Mouse (Mus musculus) heart, postnatal 36 days (tissue): ENCODE data around the gene Rbpj. TPM values are rescaled to one million over a fixed set of nuclear protein-coding genes. Genes with fewer than 3 reads are reported as not detected.
A peak's percentile ranks its signal among the peaks of the same experiment; 100 is the strongest.

Experiments used
- DNase-seq, 2 experiments: peaks; one replicate each; pipeline ENCODE4 v3.0.0; 2021 to 2022
- intact Hi-C: fragments of 180-260 bp; cut with DNase I; formaldehyde crosslinking; loops from one replicate; pipeline ENCODE4 v1.15.1; 2025
- total RNA-seq, 2 experiments: library from RNA; stranded (reverse); gene quantifications; 2 replicates each; pipeline ENCODE4 v1.2.3; 2021

Gene Rbpj
- total RNA-seq, 2 experiments from 2014 or later = 27.2 to 35.3 TPM

GRCm38 (mm10) chr5:53505751-53506150 lies 39.8 kb downstream of the Rbpj start:
- intact Hi-C loops = no loop called here
- no peak for DNase-seq

GRCm38 (mm10) chr5:53507371-53507770 lies 41.4 kb downstream of the Rbpj start:
- DNase-seq = no peak
- intact Hi-C loops = no loop called here

- intact Hi-C loops = no loop called here
- DNase-seq = peak; percentile 33 to 50
Measured at GRCm38 (mm10) chr5:53509465-53509864, 43.5 kb downstream of the Rbpj start.

GRCm38 (mm10) chr5:53509927-53510326 lies 44.0 kb downstream of the Rbpj start:
- no peak for DNase-seq
- intact Hi-C loops = no loop called here

GRCm38 (mm10) chr5:53511426-53511825 lies 45.5 kb downstream of the Rbpj start:
- no peak for DNase-seq
- intact Hi-C loops = no loop called here

- no peak for DNase-seq
- intact Hi-C loops = no loop called here
Measured at GRCm38 (mm10) chr5:53514959-53515612, 49.1 kb downstream of the Rbpj start.

GRCm38 (mm10) chr5:53516482-53516881 lies 50.5 kb downstream of the Rbpj start:
- DNase-seq = no peak
- intact Hi-C loops = no loop called here

- no peak for DNase-seq
- intact Hi-C loops = no loop called here
Measured at GRCm38 (mm10) chr5:53517802-53518201, 51.9 kb downstream of the Rbpj start.

GRCm38 (mm10) chr5:53519131-53519530 lies 53.2 kb downstream of the Rbpj start:
- intact Hi-C loops = no loop called here
- no peak for DNase-seq

GRCm38 (mm10) chr5:53519998-53520577 lies 54.1 kb downstream of the Rbpj start:
- intact Hi-C loops = no loop called here
- no peak for DNase-seq

- peak; percentile 54 to 64 for DNase-seq
- intact Hi-C loops = no loop called here
Measured at GRCm38 (mm10) chr5:53523046-53523445, 57.1 kb downstream of the Rbpj start.

- DNase-seq = no peak
- intact Hi-C loops = no loop called here
Measured at GRCm38 (mm10) chr5:53524162-53524561, 58.2 kb downstream of the Rbpj start.

- intact Hi-C loops = no loop called here
- no peak for DNase-seq
Measured at GRCm38 (mm10) chr5:53524831-53525230, 58.9 kb downstream of the Rbpj start.

GRCm38 (mm10) chr5:53525305-53526069 lies 59.5 kb downstream of the Rbpj start:
- no peak for DNase-seq
- intact Hi-C loops = no loop called here

- intact Hi-C loops = no loop called here
Measured at GRCm38 (mm10) chr5:53526070-53526430, 60.1 kb downstream of the Rbpj start.

GRCm38 (mm10) chr5:53529846-53530245 lies 63.9 kb downstream of the Rbpj start:
- no peak for DNase-seq
- intact Hi-C loops = no loop called here

More at GRCm38 (mm10) chr5:53526070-53526430, 60.1 kb downstream of the Rbpj start:
- no peak for DNase-seq

GRCm38 (mm10) chr5:53535096-53535495 lies 69.1 kb downstream of the Rbpj start:
- intact Hi-C loops = no loop called here
- no peak for DNase-seq

- no peak for DNase-seq
- intact Hi-C loops = no loop called here
Measured at GRCm38 (mm10) chr5:53536635-53537554, 70.9 kb downstream of the Rbpj start.

- intact Hi-C loops = no loop called here
- DNase-seq = no peak
Measured at GRCm38 (mm10) chr5:53539860-53540633, 74.1 kb downstream of the Rbpj start.

- intact Hi-C loops = no loop called here
- no peak for DNase-seq
Measured at GRCm38 (mm10) chr5:53542073-53542472, 76.1 kb downstream of the Rbpj start.
